Mouse (Mus musculus) small intestine, adult 2 months (tissue): ENCODE measurements around the gene Slfn5.
"Not testable (repeated sequence)": the region's sequence is repeated elsewhere in the genome, so short reads cannot be mapped to it uniquely, and the experiment has no call there.

Experiments used
- CTCF ChIP-seq: fragments of 200-500 bp; IDR thresholded peaks from 2 replicates; pipeline ENCODE4 v1.5.1; 2012; ENCODE audit warnings: low read depth, mild to moderate bottlenecking, control low read depth, inconsistent platforms, low read length, moderate library complexity, mixed read lengths; ENCODE audit not compliant: insufficient replicate concordance, insufficient read length; ENCODE audit errors: extremely low read depth
- POLR2A ChIP-seq: fragments of 200-500 bp; IDR thresholded peaks from 2 replicates; pipeline ENCODE4 v1.6.1; 2012; ENCODE audit warnings: low read depth, mild to moderate bottlenecking, control low read depth, inconsistent platforms, low read length, moderate library complexity

DNA sequence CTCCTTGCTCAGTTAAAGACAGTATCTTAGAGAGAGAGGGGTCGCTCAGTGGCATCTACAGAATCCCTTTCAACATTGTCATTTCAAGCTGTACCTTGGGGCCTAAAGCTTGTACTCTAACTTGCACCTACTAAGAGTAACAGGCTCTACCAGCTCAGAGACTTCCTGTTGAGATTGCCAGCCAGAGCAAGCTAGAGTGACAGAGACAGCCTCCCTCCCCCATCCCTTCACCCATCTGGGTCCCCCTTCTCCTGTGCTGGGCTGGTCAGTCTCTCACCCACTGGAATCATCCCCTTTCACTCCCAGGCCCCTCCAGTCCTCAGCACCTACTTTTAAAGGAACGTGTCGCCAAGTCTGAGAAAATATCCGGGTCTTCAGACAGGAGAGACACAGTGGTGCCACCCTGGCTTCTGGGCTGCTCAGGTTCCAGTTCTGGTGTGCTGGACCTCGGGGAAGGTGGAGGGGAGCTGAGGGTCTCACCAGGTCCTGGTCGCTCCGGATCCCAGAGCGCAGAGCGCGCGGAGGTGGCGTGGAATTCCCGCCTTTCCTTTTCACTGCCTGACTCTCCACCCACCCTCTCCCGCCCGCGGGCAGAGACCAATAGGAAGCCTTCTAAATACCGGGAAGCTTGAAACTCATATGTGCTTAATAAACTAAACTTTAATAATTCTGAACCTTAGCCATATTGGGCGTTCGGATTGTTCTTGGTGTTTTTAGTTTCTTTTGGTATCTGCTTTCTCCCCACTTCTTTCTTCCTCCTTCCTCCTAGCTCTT, 39.6 kb downstream of the Slfn5 start:
- TF ChIP-seq CTCF, POLR2A: not testable (repeated sequence)
